Mouse (Mus musculus) liver, embryonic 15.5 days (tissue): ENCODE measurements around the gene Golga7b. TPM values are rescaled to one million over a fixed set of nuclear protein-coding genes. Genes with fewer than 3 reads are reported as not detected.

Experiments
- ATAC-seq: fragments of 200-750 bp; cut with Nextera tagmentation; 2 replicates; pipeline ENCODE4 v1.8.0; 2017; ENCODE audit warnings: moderate number of reproducible peaks, mild to moderate bottlenecking, moderate library complexity; ENCODE audit not compliant: insufficient read depth
- H3K27ac ChIP-seq: fragments of 300-500 bp; sonication (generic); replicated peaks from 2 replicates; pipeline ENCODE4 v1.5.1; 2015; ENCODE audit warnings: mild to moderate bottlenecking, inconsistent platforms
- H3K27me3 ChIP-seq: fragments of 300-500 bp; sonication (generic); 2 replicates; pipeline ENCODE4 v1.6.1; 2015; ENCODE audit warnings: mild to moderate bottlenecking, inconsistent platforms
- H3K36me3 ChIP-seq: fragments of 300-500 bp; sonication (generic); replicated peaks from 2 replicates; pipeline ENCODE4 v1.6.1; 2015; ENCODE audit warnings: moderate library complexity, mild to moderate bottlenecking, inconsistent platforms
- H3K4me1 ChIP-seq: fragments of 300-500 bp; sonication (generic); replicated peaks from 2 replicates; pipeline ENCODE4 v1.6.1; 2015; ENCODE audit warnings: inconsistent platforms
- H3K4me2 ChIP-seq: fragments of 300-500 bp; sonication (generic); 2 replicates; pipeline ENCODE4 v1.6.1; 2015; ENCODE audit warnings: moderate library complexity, mild to moderate bottlenecking, inconsistent platforms
- H3K4me3 ChIP-seq: fragments of 300-500 bp; sonication (generic); replicated peaks from 2 replicates; pipeline ENCODE4 v1.5.1; 2015; ENCODE audit warnings: mild to moderate bottlenecking, inconsistent platforms
- H3K9ac ChIP-seq: fragments of 300-500 bp; sonication (generic); 2 replicates; pipeline ENCODE4 v1.6.1; 2015; ENCODE audit warnings: moderate library complexity, mild to moderate bottlenecking, inconsistent platforms
- H3K9me3 ChIP-seq: fragments of 300-500 bp; sonication (generic); replicated peaks from 2 replicates; pipeline ENCODE4 v1.6.1; 2016; ENCODE audit warnings: inconsistent platforms
- WGBS: fragments of 180-500 bp; shearing (Covaris S2); methylation state at CpG from one replicate; pipeline ENCODE4 v1.1.7; 2015; ENCODE audit warnings: mixed read lengths; ENCODE audit not compliant: insufficient replicate concordance; 5-methylcytosine and 5-hydroxymethylcytosine counted together
- polyA plus RNA-seq: library from polyadenylated mRNA; unstranded; fragments of >200 nt; fragmentation: Nextera tagmentation; extraction: Ambion mirVana; gene quantifications from 2 replicates; pipeline ENCODE4 v1.2.1, GENCODE M21; 2015

The Golga7b gene
- polyA plus RNA-seq, 1 experiment from 2014 or later = not detected

GRCm38 (mm10) chr19:42272003-42272963 is 24.9 kb downstream of the Golga7b start:
- 37% methylated on average over 14 of the region's 14 CpGs for WGBS
- no peaks in the 10 kb centered on the region for H3K9me3 ChIP-seq
- no peak overlapping the region for H3K4me2 ChIP-seq
- no peak overlapping the region for H3K27ac ChIP-seq
- peaks cover 15% of the 10 kb centered on the region for H3K27me3 ChIP-seq
- no peak overlapping the region for H3K9ac ChIP-seq
- no peak for ATAC-seq
- no peaks in the 10 kb centered on the region for H3K36me3 ChIP-seq
- H3K4me3 ChIP-seq = no peak overlapping the region
- H3K4me1 ChIP-seq = no peaks in the 10 kb centered on the region

- Histone ChIP-seq H3K27me3 (no peaks in the 10 kb centered on the region), H3K36me3 (no peaks in the 10 kb centered on the region), H3K4me3 (no peak overlapping the region), H3K9ac (no peak overlapping the region), H3K4me1 (no peaks in the 10 kb centered on the region), H3K27ac (no peak overlapping the region), H3K4me2 (no peak overlapping the region), H3K9me3 (no peaks in the 10 kb centered on the region)
- no peak for ATAC-seq
- 53% methylated on average over 6 of the region's 6 CpGs for WGBS
These were observed 29.9 kb downstream of the Golga7b start for GRCm38 (mm10) chr19:42277288-42277687.

- H3K4me3 ChIP-seq = no peak overlapping the region
- no peak overlapping the region for H3K4me2 ChIP-seq
- no peaks in the 10 kb centered on the region for H3K27me3 ChIP-seq
- H3K9me3 ChIP-seq = no peaks in the 10 kb centered on the region
- H3K4me1 ChIP-seq = no peaks in the 10 kb centered on the region
- no peak overlapping the region for H3K9ac ChIP-seq
- H3K36me3 ChIP-seq = no peaks in the 10 kb centered on the region
- 67% methylated on average over 5 of the region's 5 CpGs for WGBS
- no peak for ATAC-seq
- H3K27ac ChIP-seq = no peak overlapping the region
These were observed 31.1 kb downstream of the Golga7b start for GRCm38 (mm10) chr19:42278461-42278860.

GRCm38 (mm10) chr19:42279611-42280010 is 32.2 kb downstream of the Golga7b start:
- no peaks in the 10 kb centered on the region for H3K27me3 ChIP-seq
- H3K9ac ChIP-seq = no peak overlapping the region
- no peak for ATAC-seq
- WGBS = 48% methylated on average over 3 of the region's 3 CpGs
- no peak overlapping the region for H3K4me2 ChIP-seq
- H3K4me3 ChIP-seq = no peak overlapping the region
- no peaks in the 10 kb centered on the region for H3K4me1 ChIP-seq
- H3K9me3 ChIP-seq = no peaks in the 10 kb centered on the region
- no peak overlapping the region for H3K27ac ChIP-seq
- no peaks in the 10 kb centered on the region for H3K36me3 ChIP-seq

- no peak for ATAC-seq
- Histone ChIP-seq H3K4me1 (no peaks in the 10 kb centered on the region), H3K27me3 (no peaks in the 10 kb centered on the region; the same call in 1 of the 2 replicates), H3K4me3 (no peak overlapping the region), H3K4me2 (no peak overlapping the region), H3K9ac (no peak overlapping the region), H3K9me3 (no peaks in the 10 kb centered on the region), H3K27ac (no peak overlapping the region), H3K36me3 (no peaks in the 10 kb centered on the region)
- WGBS = 58% methylated on average over 8 of the region's 8 CpGs
These were observed 36.8 kb downstream of the Golga7b start for GRCm38 (mm10) chr19:42284178-42284577.

- Histone ChIP-seq H3K4me1 (no peaks in the 10 kb centered on the region), H3K27me3 (peaks cover 3% of the 10 kb centered on the region; the same call in 1 of the 2 replicates), H3K9me3 (no peaks in the 10 kb centered on the region), H3K4me3 (no peak overlapping the region), H3K36me3 (no peaks in the 10 kb centered on the region), H3K27ac (no peak overlapping the region), H3K9ac (no peak overlapping the region), H3K4me2 (no peak overlapping the region)
- no peak for ATAC-seq
- 43% methylated on average over 4 of the region's 4 CpGs for WGBS
These were observed 41.0 kb downstream of the Golga7b start for GRCm38 (mm10) chr19:42288361-42288760.

- H3K4me3 ChIP-seq = no peak overlapping the region
- no peaks in the 10 kb centered on the region for H3K9me3 ChIP-seq
- WGBS = 32% methylated on average over 7 of the region's 7 CpGs
- H3K27me3 ChIP-seq = 0 out of 2 replicates have a peak, but pooled peaks cover 3% of the 10 kb centered on the region
- H3K9ac ChIP-seq = no peak overlapping the region
- no peak overlapping the region for H3K27ac ChIP-seq
- H3K4me1 ChIP-seq = no peaks in the 10 kb centered on the region
- ATAC-seq = no peak
- H3K36me3 ChIP-seq = no peaks in the 10 kb centered on the region
- H3K4me2 ChIP-seq = no peak overlapping the region
These were observed 43.7 kb downstream of the Golga7b start for GRCm38 (mm10) chr19:42290954-42291661.

GRCm38 (mm10) chr19:42292106-42292505 is 44.7 kb downstream of the Golga7b start:
- H3K27ac ChIP-seq = no peak overlapping the region
- no peak overlapping the region for H3K4me2 ChIP-seq
- ATAC-seq = no peak
- H3K36me3 ChIP-seq = no peaks in the 10 kb centered on the region
- 53% methylated on average over 8 of the region's 8 CpGs for WGBS
- H3K9me3 ChIP-seq = no peaks in the 10 kb centered on the region
- no peak overlapping the region for H3K9ac ChIP-seq
- 0 out of 2 replicates have a peak, but pooled peaks cover 3% of the 10 kb centered on the region for H3K27me3 ChIP-seq
- H3K4me1 ChIP-seq = no peaks in the 10 kb centered on the region
- no peak overlapping the region for H3K4me3 ChIP-seq

GRCm38 (mm10) chr19:42293216-42293615 is 45.8 kb downstream of the Golga7b start:
- H3K27me3 ChIP-seq = 0 out of 2 replicates have a peak, but pooled peaks cover 3% of the 10 kb centered on the region
- WGBS = 68% methylated on average over 6 of the region's 6 CpGs
- H3K36me3 ChIP-seq = no peaks in the 10 kb centered on the region
- no peak overlapping the region for H3K4me2 ChIP-seq
- no peaks in the 10 kb centered on the region for H3K4me1 ChIP-seq
- H3K4me3 ChIP-seq = no peak overlapping the region
- no peaks in the 10 kb centered on the region for H3K9me3 ChIP-seq
- H3K27ac ChIP-seq = no peak overlapping the region
- no peak for ATAC-seq
- H3K9ac ChIP-seq = no peak overlapping the region

GRCm38 (mm10) chr19:42303210-42303813 is 55.9 kb downstream of the Golga7b start:
- Histone ChIP-seq H3K36me3 (no peaks in the 10 kb centered on the region), H3K4me2 (no peak overlapping the region), H3K4me1 (no peaks in the 10 kb centered on the region), H3K9ac (no peak overlapping the region), H3K9me3 (no peaks in the 10 kb centered on the region), H3K27ac (no peak overlapping the region), H3K4me3 (no peak overlapping the region), H3K27me3 (no peaks in the 10 kb centered on the region)
- WGBS = 57% methylated on average over 12 of the region's 12 CpGs
- no peak for ATAC-seq

- Histone ChIP-seq H3K9me3 (no peaks in the 10 kb centered on the region), H3K9ac (no peak overlapping the region), H3K36me3 (no peaks in the 10 kb centered on the region), H3K4me1 (no peaks in the 10 kb centered on the region), H3K27ac (no peak overlapping the region), H3K27me3 (no peaks in the 10 kb centered on the region; the same call in 1 of the 2 replicates), H3K4me3 (no peak overlapping the region), H3K4me2 (no peak overlapping the region)
- 73% methylated on average over 13 of the region's 13 CpGs for WGBS
- ATAC-seq = no peak
These were observed 57.1 kb downstream of the Golga7b start for GRCm38 (mm10) chr19:42304506-42304905.
